Mouse (Mus musculus): ENCODE measurements around the gene Ascc1. TPM values are rescaled to one million over a fixed set of nuclear protein-coding genes. Genes with fewer than 3 reads are reported as not detected.

Gene Ascc1
- total and polyA plus RNA-seq, 3 experiments, result 17.0 to 37.9 TPM; not detected in 1

GRCm38 (mm10) chr10:60002203-60002602, 402 bp upstream of the Ascc1 start (continued):
- TF ChIP-seq TCF12 (IDR thresholded peaks at IDR 0.05; ENCODE audit: low read depth, low read length), result peak; percentile 24; the same call in 1 of the 2 replicates

DNA sequence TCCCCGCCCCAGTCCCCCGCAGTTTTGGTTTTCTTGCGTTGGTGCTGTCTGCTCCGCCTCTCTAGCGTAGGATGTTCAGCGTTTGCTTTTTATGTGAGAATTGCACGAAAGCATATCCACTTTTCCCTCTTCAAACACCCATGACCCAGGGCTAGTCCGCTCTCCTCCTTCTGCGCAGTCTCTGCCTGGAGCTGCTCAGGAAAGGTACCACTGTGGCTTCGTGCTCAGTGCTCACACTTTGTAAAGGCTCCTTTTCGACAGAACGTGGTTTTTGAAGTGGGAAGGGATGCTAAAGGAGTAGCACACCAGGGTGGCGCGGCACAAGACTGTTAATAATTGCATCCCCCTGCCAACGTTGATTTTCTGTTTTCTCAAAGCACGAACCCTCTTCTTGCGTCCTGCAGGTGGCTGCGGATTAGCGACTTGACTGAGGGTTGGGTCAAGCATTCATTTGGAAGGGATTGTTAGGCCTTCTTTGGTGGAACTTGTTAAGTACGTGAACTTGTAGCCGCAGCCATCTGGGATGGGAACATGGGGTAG, 678 bp downstream of the Ascc1 start:
- Histone ChIP-seq H3K79me2 (ENCODE audit: control insufficient read depth, insufficient read depth, low read length, poor library complexity) (peaks cover 16% of the 10 kb centered on the region), H3K36me3 (ENCODE audit: control insufficient read depth in 1 of 2, insufficient read depth in 2 of 2, low read length in 2 of 2) (peaks cover 0 to 24% of the 10 kb centered on the region in 2 experiments; a peak in 2 of 4 replicates), H3K9ac (ENCODE audit: control insufficient read depth, low read depth, low read length, poor library complexity, severe bottlenecking) (peak overlapping the region; percentile 72), H3K27me3 (ENCODE audit: control insufficient read depth in 1 of 2, insufficient read depth in 2 of 2, low read length in 2 of 2) (no peaks in the 10 kb centered on the region), H3K4me3 (ENCODE audit: control insufficient read depth in 1 of 2, insufficient read depth in 1 of 2, low read depth in 2 of 2, low read length in 2 of 2) (peak overlapping the region; percentile 68 to 73), H3K4me1 (ENCODE audit: control insufficient read depth in 1 of 2, insufficient read depth in 2 of 2, low read length in 2 of 2) (peaks cover 7 to 16% of the 10 kb centered on the region in 2 experiments), H3K9me3 (replicated peaks; ENCODE audit: insufficient read depth, low read length) (no peaks in the 10 kb centered on the region), H3K27ac (ENCODE audit: control insufficient read depth, low read depth, low read length) (peak overlapping the region; percentile 93)
- TF ChIP-seq MAZ (IDR thresholded peaks at IDR 0.05; ENCODE audit: low read depth, low read length) (peak; percentile 13; the same call in 1 of the 2 replicates), RAD21 (IDR thresholded peaks at IDR 0.05; ENCODE audit: low read depth, low read length) (no peak), POLR2A (IDR thresholded peaks at IDR 0.05; ENCODE audit: control insufficient read depth in 1 of 2, insufficient read depth in 1 of 2, low read depth in 1 of 2, low read length in 2 of 2, poor library complexity in 1 of 2) (peak; percentile 37 to 49), POLR2AphosphoS2 (IDR thresholded peaks at IDR 0.05; ENCODE audit: low read length) (peak; percentile 88), SIN3A (IDR thresholded peaks at IDR 0.05; ENCODE audit: low read length) (peak; percentile 60), NELFE (IDR thresholded peaks at IDR 0.05; ENCODE audit: low read depth, low read length) (peak; percentile 70), JUND (IDR thresholded peaks at IDR 0.05; ENCODE audit: low read depth, low read length) (no peak), MXI1 (IDR thresholded peaks at IDR 0.05; ENCODE audit: low read depth, low read length) (peak; percentile 84), MAX (IDR thresholded peaks at IDR 0.05; ENCODE audit: low read length) (peak; percentile 49), CHD1 (IDR thresholded peaks at IDR 0.05; ENCODE audit: low read depth, low read length) (peak; percentile 85), ZC3H11A (IDR thresholded peaks at IDR 0.05; ENCODE audit: low read depth, low read length) (no peak), POLR2AphosphoS5 (IDR thresholded peaks at IDR 0.05; ENCODE audit: borderline replicate concordance, low read depth, low read length) (peak; percentile 23; the same call in 1 of the 2 replicates), ZMIZ1 (IDR thresholded peaks at IDR 0.05; ENCODE audit: low read depth, low read length) (peak; percentile 22; the same call in 1 of the 2 replicates), MAFK (IDR thresholded peaks at IDR 0.05; ENCODE audit: borderline replicate concordance, low read depth, low read length) (no peak), TBP (IDR thresholded peaks at IDR 0.05; ENCODE audit: low read depth, low read length) (peak; percentile 75), EP300 (IDR thresholded peaks at IDR 0.05; ENCODE audit: low read depth in 1 of 2, low read length in 2 of 2) (peak in 1 of 2 experiments; percentile 3; a peak in 2 of 4 replicates), TCF12 (IDR thresholded peaks at IDR 0.05; ENCODE audit: low read depth, low read length) (peak; percentile 50; the same call in 1 of the 2 replicates)
- DNase-seq (ENCODE audit: low read depth, low spot score), result no peak

GRCm38 (mm10) chr10:60003847-60004246, 1.2 kb downstream of the Ascc1 start:
- Histone ChIP-seq H3K4me3 (ENCODE audit: control insufficient read depth in 1 of 2, insufficient read depth in 1 of 2, low read depth in 2 of 2, low read length in 2 of 2) (peak overlapping the region; percentile 68 to 73), H3K36me3 (ENCODE audit: control insufficient read depth in 1 of 2, insufficient read depth in 2 of 2, low read length in 2 of 2) (peaks cover 0 to 19% of the 10 kb centered on the region in 2 experiments; a peak in 2 of 4 replicates), H3K4me1 (ENCODE audit: control insufficient read depth in 1 of 2, insufficient read depth in 2 of 2, low read length in 2 of 2) (peaks cover 5 to 12% of the 10 kb centered on the region in 2 experiments), H3K79me2 (ENCODE audit: control insufficient read depth, insufficient read depth, low read length, poor library complexity) (peaks cover 15% of the 10 kb centered on the region), H3K27ac (ENCODE audit: control insufficient read depth, low read depth, low read length) (peak overlapping the region; percentile 93), H3K9ac (ENCODE audit: control insufficient read depth, low read depth, low read length, poor library complexity, severe bottlenecking) (peak overlapping the region; percentile 72), H3K27me3 (ENCODE audit: control insufficient read depth in 1 of 2, insufficient read depth in 2 of 2, low read length in 2 of 2) (no peaks in the 10 kb centered on the region), H3K9me3 (replicated peaks; ENCODE audit: insufficient read depth, low read length) (no peaks in the 10 kb centered on the region)
- DNase-seq (ENCODE audit: low read depth, low spot score), result peak; percentile 63
- TF ChIP-seq GATA1 (IDR thresholded peaks at IDR 0.05; ENCODE audit: low read depth, low read length) (peak; percentile 51; the same call in 1 of the 2 replicates), POLR2AphosphoS2 (IDR thresholded peaks at IDR 0.05; ENCODE audit: low read length) (no peak), CHD2 (IDR thresholded peaks at IDR 0.05; ENCODE audit: low read length) (no peak), MAZ (IDR thresholded peaks at IDR 0.05; ENCODE audit: low read depth, low read length) (no peak), POLR2A (IDR thresholded peaks at IDR 0.05; ENCODE audit: control insufficient read depth in 1 of 2, insufficient read depth in 1 of 2, low read depth in 1 of 2, low read length in 2 of 2, poor library complexity in 1 of 2) (no peak), ETS1 (IDR thresholded peaks at IDR 0.05; ENCODE audit: low read depth, low read length) (no peak)
